Mouse (Mus musculus) megakaryocyte progenitor cell, adult 5-6 weeks (primary cell): ENCODE measurements around the gene Sorbs1. TPM values are rescaled to one million over a fixed set of nuclear protein-coding genes. Genes with fewer than 3 reads are reported as not detected.

Experiments
- ATAC-seq: replicated peaks from 2 replicates; pipeline ENCODE4 v1.8.0; 2016; ENCODE audit warnings: mild to moderate bottlenecking, moderate TSS enrichment, inconsistent platforms; ENCODE audit not compliant: poor library complexity
- total RNA-seq, 2 experiments: library from RNA; stranded (forward) in 1 of 2; stranded (reverse) in 1 of 2; fragments of 157-497, 149-512 nt in 1 of 2; fragments of 200-1000 nt in 1 of 2; gene quantifications; 2 replicates each; pipeline versions ENCODE4 v1.2.3 to v1.2.4; 2015 to 2017

Gene Sorbs1
- 2.5 and 3.3 TPM in 2 replicates for total RNA-seq (2015)
- total RNA-seq (2017), result 0.42 and 8.7 TPM in 2 replicates

- peak; percentile 95 for ATAC-seq
These were observed at the start of gene Sorbs1 for GRCm38 (mm10) chr19:40513632-40514078. Gene Sorbs1, minus strand, starts transcription at chr19:40513779.

DNA sequence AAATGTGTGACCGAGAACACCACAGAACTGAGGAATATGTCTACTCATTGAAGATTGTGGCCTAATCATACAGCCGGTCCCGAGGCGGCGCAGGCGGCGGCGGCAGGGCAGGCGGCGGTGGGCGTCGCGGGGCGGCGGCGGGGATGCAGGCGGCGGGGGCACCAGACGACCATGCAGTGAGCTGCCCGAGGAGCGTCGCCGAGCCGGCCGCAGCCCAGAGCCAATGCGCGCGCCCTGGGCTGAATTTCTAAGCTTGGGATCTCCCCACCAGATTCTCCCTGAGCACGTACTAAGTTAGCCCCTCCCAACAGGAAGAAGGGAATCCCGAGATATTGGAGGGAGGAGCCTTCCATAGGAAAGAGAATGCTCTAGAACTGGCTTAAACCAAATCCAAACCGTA, 47.9 kb upstream of the Sorbs1 start:
- peak; percentile 76 for ATAC-seq

DNA sequence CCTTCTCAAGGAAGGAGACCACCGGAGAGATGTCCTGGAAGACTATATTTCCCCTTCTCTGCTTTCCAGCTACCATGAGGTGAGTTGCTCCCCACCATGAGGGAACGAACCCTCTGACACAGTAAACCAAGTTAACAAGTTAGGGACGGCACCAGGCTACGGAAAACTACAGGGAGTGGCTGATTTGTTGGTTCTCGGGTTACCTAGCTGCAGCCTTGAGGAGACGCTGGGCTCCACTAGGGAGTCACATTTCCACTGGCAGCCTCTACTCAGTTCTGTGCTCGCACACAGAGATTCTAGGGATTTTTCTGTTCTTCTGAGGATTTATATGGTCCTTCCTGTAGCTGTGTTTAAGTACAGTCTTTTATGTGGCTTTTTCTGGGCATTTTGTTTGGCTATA, 42.5 kb upstream of the Sorbs1 start:
- no peak for ATAC-seq

DNA sequence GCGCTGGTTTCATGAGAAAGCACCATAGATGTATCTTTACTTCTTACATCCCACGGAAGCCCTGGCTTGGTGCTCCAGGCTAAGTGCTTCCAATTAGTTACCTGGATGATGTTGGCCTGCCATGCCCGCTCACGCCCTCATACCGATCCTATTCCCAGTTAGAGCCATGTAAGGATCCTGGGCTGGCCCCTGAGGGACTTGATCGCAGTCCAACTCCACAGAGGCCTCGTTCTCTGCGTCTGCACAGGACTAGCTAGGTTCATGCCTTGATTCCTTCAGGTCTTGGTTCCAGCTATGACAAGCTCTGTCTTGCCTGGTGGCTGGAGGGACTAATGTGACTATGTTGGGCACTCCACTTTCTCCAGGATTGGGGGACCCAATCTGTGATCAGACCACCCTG, 41.6 kb upstream of the Sorbs1 start:
- no peak for ATAC-seq

- no peak for ATAC-seq
These were observed 40.8 kb upstream of the Sorbs1 start for GRCm38 (mm10) chr19:40554343-40554742.

- ATAC-seq, result no peak
These were observed 40.3 kb upstream of the Sorbs1 start for GRCm38 (mm10) chr19:40553849-40554248.

DNA sequence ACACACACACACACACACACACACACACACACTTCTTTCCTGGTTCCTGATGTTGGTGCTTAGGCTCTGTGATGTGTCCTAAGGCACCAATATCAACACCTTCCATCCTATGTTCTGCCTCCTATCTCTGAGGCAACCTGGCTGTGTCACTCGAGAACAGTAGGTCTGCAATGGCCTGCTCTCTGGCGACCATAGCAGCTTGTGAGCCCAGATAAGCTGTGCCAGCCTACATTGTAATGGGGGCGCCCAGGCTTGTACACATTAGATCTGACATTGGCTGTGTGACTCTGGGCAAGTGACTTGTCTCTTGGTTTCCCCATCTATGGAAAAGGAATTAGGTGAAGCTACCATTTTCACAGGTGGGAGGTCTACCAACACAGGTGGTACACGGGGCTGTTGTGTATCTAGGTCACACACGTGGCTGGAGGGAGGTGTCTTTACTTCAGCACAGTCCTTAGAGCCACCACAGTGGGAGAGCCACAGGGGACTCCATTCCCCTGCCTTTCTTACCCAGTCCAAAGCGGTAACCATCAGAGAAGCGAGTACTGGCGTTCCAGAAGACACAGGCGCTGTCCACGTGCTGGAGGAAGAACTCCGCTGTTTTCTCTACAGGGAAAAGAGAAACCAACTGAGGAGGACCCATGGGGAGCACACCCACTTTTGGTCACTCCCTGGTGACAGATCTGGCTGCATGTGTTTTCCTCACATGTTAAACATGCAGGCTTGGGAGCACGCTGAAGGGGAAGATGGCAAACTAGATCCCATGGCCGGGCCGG, 39.6 kb upstream of the Sorbs1 start:
- peak; percentile 95 for ATAC-seq

DNA sequence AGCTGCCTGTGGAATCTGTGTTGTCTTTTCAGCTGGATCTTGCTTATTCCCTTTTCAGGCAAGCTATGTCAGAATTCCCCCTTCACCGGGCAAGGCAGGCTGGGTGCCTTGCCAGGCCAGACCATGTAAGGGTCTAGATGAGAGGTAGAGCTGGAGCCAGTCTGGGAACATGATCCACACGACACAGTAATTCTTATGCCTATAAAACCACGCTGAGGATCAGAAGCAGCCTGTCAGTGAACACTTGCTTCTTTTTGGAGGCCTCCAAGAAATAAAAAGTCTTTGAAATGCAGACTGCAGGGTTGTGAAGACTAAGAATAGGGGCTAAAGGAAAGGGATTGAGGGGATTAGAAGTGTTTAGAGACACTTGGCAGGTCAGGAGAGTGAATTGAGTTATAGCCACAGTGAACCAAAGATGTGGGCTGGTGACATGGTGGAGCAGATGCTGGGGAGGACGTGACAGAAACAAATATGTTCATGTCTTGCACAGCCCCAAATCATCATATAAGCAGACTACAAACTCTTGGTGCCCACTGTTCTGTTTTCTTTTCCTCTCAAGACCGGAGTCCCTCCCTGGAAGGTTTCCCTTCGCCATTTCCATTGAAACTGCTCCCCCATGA, 36.0 kb upstream of the Sorbs1 start:
- ATAC-seq, result no peak

DNA sequence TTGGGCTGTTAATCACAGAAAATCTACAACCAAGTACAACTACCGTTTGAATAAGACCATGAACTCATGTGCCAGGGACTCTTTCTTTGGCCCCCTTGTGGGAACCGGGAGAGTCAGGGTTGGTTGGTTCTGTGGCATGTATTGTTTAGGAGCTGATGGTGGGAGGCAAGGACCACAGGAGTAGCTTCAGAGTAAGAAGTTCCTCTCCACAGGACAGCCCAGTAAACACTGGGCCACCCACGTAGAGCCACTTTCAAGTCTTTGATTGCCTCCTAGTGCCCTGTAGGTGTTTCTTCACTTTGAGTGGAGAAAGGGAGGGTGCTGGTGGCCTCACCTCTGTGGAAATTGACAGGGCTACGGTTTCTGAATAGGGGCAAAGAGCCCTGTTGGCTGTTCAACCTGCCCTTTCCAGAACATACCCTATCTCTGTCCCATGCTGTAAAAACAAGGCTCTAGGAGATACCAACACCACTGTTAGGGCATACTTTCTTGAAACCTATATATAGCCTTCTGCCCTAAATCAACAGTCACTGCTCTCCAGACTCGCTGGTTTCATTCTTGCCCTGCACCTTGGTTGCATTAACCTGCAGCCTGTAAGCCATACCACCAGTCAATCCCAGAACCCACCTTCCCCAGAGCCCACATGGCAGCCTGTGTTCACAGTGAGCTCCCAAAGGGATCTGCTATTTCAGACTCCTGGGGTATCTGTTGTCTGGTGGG, 35.4 kb upstream of the Sorbs1 start:
- no peak for ATAC-seq

DNA sequence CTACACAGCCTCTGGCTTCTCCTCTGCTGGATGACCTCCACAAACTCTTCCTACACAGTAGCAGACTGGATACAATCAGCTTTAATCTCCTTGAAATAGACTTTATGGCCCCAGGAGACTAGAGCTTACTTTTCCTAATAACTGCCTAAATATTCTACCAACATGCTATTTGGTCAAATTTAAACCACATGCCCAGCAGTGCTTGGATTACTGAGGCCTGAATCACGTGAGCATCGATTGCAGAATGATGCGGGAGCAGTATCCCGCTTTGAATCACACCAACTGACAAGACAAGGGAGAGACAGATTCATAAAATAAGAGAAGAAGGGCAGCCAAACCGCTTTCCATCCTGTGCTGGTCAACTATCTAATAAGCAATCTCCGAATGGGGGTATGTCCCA, 34.8 kb upstream of the Sorbs1 start:
- ATAC-seq, result no peak

DNA sequence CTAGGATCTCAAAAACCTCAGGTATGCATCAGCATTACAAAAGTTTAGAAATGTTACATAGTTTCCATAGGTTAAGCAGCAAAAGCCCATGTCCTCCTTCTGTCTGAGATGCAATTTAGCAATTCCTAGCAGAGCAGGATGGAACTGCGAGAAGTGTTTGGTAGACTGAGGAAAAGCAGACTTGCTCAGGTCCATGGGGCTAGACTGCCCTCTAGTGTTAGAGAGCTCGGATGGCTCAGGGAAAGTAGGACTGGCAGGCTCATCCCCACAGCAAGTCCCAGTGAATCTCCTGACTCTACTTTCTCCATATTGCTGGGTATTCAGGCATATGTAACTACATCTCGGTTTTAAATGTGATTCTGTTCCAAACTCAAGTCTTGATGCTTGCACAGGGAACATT, 31.3 kb upstream of the Sorbs1 start:
- ATAC-seq, result peak; percentile 91

DNA sequence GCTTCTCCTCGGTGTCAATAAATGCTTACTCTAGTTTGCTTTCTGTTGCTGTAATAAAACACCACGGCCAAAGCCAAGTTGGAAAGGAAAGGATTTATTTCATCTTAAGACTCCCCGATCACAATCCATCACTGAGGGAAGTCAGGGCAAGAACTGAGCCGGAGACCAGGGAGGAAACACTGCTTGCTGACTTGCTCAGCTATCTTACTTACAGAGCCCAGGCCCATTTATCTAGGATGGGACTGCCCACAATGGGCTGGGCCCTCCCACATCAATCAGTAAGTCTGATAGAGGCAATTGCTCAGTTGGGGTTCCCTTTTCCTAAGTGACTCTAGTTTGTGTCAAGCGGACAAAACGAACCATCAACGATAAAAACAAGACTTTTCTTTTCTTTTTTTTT, 29.2 kb upstream of the Sorbs1 start:
- ATAC-seq, result peak; percentile 39; the same call in 1 of the 2 replicates

DNA sequence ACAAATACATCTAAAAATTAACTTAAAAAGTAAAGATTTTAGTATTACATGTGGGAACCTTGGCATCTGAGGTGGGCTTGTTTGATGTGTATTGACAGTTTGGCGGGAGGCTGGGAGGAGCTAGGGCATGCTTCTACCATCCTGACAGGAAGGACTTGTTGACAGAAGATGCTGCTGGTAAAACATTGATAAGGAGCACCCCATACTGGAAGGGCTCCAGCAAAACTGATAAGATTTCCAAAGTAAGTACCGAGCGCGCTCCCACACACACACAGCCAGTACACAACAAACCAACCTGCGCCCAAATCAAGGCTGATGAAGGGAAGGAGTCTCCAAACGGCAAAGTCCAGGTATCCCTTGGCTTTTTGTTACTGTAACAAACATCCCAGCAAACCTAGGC, 22.9 kb upstream of the Sorbs1 start:
- peak; percentile 57 for ATAC-seq

DNA sequence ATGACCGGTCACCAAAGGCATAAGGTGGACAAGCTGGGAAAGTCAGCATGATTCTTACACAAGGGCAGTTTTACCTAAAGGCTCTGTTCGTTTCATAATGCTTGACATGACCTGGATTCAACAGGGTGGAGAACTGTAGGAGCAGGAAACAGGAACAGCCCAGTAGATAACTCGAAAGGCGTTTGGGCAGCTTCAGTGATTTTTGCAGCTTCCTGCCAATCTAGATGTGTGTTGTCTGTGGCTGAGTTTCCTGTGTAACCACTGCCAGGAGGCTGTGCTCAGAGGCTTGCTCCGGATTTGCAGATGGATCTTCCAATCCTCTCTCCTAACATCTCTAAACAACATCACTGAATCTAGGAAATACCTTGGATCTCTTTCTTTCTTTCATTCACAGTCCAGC, 18.9 kb upstream of the Sorbs1 start:
- no peak for ATAC-seq

GRCm38 (mm10) chr19:40530323-40530722, 16.7 kb upstream of the Sorbs1 start:
- peak; percentile 63 for ATAC-seq

DNA sequence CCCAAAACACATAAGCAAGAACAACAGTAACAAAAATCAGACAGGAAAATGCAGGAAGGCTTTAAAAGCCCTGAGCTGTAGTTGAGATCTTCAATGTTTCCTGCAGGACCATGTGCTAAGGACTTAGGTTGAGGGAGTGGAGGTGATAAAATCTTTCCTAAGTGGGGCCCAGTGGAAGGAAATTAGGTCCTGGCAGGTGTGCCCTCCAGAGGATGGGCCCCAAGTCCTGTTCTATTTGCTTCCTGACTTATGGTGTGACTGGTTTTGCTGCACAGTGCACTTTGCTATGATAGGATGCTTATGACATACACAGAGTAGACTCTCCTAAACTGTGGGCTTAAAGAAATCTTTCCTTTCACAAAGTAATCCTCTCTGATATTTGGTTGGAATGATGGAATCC, 14.7 kb upstream of the Sorbs1 start:
- no peak for ATAC-seq

DNA sequence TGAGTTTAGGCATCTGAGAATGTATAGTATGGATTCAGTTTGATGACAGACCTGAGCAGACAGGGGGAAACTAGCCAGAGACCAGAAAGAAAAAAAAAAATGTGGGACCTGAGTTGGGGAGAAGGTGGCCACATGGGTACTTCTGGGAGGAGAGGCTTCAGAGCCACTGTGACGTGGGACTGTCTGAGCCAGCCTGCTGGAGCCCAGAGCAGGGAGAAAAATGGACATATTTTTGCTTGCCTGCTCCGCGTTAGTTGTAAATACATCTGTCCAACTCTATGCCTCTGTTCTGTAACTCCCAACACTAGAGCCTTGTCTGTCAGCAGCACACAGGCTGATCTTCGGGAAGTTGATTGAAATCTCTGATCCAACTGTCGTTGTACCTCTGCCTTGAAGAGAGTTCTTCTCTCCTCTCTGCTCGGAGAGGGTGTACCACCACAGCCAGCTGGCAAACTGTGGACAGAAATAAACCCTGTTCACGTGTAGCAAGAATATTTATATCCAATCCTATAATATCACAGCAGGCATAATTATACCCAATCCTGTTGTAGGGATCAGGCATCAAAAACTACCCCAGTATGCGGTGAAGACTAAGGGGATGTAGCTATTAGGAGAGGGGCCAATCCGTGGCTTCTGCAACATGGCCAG, 12.9 kb upstream of the Sorbs1 start:
- no peak for ATAC-seq

DNA sequence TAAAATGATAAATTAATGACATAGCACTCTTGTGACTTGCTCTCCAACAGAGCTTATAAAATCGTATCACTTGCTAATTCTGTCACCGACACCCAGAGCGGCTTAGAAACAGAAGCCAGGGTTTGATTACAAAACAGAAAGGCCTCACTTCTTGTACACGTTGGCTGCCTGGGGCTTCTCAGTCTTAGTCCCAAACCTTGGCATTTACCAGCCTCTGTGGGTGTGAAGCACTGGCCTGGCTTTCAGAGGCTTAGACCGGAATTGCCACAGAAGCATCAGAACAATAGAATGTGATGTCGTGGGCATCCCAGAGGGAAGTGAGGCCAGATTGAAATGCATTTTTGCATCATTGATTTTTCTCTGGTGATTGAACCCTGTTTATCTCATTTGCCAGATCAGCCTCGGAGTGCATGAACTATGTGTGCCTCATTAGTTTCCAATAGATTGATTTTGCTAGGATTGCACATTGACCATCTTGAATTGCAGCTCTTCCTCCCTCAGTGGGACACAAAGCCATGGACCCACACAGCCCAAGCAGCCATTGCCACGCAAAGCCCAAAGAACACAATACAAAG, 9.9 kb upstream of the Sorbs1 start:
- no peak for ATAC-seq

DNA sequence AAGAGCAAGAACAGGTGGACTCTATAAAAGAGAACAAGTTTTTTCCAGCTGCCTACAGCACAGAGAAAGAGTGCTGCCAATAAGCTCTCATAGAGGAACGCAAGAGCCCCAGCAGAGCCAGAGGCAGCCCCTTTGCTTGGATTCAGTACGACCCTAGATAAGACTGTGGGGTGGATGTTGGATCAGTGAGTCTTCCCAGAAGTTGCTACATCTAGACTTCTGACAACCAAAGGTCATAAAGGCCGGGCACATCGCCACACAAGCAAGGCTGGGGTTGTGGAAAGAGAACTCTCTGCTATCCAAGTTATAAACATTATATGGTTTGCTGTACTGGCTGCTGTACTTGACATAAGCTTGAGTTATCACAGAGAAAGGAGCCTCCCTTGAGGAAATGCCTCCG, 6.8 kb upstream of the Sorbs1 start:
- ATAC-seq, result no peak

- ATAC-seq, result no peak
These were observed 5.1 kb upstream of the Sorbs1 start for GRCm38 (mm10) chr19:40518706-40519105.

DNA sequence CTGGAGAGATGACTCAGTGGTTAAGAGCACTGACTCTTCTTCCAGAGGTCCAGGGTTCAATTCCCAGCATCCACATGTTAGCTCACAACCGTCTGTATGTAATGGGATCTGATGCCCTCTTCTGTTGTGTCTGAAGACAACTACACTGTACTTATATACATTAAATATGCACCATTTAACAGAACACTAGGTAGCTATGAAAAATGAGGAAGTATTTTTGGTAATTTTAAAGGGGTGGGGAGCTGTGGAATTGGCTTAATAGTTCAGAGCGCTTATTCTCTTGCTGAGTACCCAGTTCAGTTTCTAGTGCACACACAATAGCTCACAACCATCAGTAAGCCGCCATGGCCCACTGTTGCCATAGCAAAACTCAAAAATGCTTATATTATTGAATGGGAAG, 2.0 kb upstream of the Sorbs1 start:
- no peak for ATAC-seq
